Mouse (Mus musculus): Measurements from ENCODE around the gene Atf4.
A peak's percentile ranks its signal among the peaks of the same experiment; 100 is the strongest.

Gene Atf4

DNA sequence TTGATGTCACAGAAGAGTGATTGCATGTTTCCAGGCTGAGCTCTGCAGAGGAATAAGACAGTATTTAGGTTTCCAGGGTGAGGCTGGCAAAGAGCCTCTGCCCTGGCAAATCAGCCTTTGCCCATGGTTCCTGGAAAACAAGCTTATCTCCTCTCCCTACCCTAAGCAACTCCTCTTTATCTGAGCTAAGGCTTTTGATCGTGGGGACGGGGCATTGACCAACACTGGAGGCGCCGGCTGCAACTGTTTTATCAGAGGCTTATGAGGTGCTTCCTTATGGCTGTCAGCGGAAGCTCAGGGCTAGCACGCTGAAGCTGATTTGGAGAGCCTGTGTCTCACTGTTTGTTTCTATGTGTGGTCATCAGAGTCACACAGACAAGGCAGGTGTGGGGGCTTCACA, 4.4 kb upstream of the Atf4 start:
- no peak for DNase-seq

DNA sequence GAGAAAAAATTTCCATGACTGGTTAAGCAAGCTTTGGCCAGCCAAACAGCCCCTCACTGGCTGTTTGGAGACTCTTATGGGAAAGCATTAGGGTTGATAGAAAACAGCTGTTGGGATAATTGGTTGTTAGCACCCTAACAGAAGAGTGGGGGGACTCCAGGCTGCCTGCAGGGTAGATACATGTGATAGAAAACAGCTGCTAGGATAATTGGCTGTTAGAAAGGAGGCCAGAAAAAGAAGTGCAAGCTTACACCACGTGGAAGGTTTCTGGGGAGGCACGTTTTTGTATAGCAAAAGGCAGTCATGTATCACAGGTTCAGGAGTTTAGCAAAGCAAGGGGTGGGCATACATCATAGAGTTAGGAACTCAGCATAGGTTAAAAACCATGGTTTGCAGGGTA, 1.5 kb upstream of the Atf4 start:
- no peak for DNase-seq

DNA sequence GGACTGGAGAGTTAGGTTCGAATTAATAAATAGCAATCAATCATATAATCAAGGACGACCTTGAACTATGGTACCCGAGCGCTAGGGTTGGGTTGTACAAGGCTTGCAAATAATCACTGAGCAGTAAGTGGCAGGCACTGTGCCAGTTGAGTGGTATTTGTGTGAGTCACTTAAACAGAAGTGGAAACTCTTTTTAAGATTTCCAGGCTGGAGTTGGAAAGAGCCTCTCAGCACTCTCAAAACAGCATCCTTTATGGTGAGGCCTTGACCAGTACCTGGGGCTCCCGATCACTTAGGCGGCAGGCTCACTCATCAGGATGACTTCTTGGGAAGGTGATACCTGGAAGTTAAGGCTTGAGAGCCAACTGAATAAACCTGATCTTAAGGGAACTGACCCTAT, 777 bp upstream of the Atf4 start:
- no peak for DNase-seq

DNA sequence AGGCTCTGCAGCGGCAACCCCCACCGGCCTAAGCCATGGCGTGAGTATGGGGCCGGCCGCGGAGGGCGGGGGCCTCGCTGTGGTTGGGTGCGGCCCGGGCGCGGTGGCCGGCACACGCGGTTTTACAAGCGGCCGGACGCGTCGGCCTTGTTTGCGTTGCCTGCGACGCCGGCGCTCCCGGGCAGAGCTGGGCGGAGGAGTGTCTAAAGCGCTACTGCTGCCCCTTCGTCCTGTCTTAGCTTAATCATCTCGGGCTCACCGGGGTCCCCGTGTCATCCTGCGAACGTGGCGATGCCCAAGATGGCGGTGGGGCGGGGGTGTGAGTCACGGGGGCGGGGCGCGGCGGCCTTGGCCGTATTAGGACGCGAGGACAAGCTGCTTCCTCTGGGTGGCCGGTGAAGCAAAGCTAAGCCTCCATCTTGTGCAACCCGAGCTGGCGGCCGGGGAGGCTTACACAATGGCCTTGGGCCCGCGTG, 700 bp downstream of the Atf4 start:
- peak; percentile 67 for DNase-seq

DNA sequence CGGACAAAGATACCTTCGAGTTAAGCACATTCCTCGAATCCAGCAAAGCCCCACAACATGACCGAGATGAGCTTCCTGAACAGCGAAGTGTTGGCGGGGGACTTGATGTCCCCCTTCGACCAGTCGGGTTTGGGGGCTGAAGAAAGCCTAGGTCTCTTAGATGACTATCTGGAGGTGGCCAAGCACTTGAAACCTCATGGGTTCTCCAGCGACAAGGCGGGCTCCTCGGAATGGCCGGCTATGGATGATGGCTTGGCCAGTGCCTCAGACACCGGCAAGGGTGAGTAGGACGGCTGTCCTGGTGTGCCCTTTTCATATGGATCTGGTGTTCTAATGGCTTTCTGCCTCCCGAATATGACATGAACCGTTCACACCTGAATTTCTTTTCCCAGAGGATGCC, 1.3 kb downstream of the Atf4 start:
- no peak for DNase-seq

DNA sequence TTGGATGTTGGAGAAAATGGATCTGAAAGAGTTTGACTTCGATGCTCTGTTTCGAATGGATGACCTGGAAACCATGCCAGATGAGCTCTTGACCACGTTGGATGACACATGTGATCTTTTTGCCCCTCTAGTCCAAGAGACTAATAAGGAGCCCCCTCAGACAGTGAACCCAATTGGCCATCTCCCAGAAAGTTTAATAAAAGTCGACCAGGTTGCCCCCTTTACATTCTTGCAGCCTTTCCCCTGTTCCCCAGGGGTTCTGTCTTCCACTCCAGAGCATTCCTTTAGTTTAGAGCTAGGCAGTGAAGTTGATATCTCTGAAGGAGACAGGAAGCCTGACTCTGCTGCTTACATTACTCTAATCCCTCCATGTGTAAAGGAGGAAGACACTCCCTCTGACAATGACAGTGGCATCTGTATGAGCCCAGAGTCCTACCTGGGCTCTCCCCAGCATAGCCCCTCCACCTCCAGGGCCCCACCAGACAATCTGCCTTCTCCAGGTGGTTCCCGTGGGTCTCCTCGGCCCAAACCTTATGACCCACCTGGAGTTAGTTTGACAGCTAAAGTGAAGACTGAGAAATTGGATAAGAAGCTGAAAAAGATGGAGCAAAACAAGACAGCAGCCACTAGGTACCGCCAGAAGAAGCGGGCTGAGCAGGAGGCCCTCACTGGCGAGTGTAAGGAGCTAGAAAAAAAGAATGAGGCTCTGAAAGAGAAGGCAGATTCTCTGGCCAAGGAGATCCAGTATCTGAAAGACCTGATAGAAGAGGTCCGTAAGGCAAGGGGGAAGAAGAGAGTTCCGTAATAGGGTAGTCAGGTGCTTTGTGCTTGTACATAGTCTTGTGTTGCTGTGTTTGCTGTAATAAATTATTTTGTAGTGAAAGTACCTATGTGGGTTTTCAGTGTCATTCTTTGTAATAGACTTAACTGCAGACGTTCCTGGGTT, 1.9 kb downstream of the Atf4 start:
- no peak for DNase-seq

DNA sequence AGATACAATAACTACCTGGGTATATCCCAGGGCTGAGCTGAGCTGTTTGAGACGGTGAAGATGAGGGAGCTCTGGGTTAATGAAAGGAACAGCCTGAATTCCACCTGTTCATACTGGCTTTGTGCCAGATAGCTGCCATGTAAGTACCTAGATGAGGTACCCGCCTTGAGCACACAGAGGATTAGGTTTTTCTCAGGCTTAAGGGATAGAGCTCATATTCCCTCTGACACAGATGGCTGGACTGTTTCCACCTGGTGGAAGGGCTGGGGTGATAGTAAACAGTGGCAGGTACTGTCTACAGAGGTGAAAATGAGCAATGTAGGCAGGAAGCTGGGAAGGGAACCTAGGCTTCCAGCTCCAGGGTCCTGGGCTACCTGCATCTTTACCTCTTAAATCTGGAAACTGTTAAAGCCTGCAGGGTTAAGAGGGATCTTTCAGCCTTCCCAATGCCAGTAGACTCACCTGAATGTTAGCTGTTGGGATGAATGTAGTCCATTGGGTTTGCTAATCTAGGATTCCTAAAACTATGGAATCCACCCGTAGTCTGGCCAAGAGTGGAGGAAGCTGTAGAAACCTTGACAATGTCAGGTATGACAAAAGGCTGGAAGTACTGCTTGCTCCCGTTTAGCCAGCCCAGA, 2.7 kb downstream of the Atf4 start:
- DNase-seq = no peak

DNA sequence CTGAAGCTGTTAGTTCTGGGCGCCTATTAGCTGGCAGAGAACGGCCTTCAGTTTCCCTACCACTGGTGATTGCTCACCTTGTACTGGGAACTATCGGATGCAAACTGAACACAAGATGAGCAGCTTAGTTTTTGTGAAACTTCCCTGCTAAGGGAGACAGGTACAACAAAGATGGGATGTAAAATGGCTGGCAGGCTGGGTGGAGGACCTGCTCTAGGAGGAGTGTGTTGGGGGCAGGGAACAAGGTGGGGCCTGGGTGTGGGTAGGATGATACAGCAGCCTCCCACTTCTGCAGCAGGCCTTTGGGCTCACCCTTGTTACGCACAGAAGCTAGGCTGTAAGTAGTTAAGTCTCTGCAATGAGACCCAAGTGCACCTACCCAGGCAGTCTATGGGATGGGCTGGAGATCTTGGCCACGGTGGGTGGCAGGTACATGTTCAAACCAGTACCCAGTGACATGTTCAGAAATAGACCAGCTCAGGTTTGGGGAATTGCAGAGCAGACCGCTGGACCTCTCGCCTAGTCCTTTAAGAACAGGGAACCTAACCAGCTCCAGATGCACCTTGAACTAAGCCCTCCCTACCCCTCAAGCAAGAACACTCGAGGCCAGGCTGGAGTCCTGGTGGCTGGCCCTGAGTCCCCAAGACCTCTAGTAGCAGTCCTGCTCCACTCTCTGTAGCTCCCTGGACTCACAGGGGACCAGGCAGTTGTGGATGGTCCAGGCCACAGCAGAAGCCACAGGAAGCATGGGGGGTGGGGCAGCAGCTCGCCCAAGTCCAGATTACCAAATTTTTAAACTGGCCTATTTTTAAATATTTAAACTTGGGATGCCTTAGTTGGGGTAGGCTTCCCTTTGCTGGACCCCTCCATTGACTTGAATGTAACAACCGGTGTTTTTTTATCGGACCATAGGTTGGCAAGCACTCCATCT, 3.5 kb downstream of the Atf4 start:
- DNase-seq = no peak

DNA sequence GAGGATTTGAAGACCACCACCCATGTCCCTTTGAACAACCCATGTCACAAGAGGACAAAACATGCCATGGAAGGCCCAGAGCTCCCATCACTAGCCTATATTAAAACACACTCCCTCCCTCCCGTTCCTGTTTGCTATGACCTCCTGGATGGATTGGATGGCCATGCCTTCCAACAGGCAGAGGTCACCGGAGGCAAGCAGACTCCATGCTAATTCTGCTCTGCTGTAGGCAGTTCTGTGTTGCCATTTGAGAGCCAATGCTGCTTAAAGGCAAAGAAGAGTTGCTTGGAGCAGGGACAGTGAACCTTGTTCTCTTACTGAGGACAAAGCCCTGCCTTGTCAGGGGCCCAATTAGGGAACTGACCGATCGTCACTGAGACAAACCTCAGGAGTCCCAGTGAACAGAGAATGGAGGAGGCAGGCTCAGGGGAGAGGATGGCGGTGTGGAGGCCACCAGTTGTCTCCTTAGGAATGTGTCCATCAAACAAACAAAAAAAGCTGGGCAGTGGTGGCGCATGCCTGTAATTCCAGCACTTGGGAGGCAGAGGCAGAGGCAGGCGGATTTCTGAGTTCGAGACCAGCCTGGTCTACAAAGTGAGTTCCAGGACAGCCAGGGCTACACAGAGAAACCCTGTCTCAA, 4.5 kb downstream of the Atf4 start:
- DNase-seq = no peak

DNA sequence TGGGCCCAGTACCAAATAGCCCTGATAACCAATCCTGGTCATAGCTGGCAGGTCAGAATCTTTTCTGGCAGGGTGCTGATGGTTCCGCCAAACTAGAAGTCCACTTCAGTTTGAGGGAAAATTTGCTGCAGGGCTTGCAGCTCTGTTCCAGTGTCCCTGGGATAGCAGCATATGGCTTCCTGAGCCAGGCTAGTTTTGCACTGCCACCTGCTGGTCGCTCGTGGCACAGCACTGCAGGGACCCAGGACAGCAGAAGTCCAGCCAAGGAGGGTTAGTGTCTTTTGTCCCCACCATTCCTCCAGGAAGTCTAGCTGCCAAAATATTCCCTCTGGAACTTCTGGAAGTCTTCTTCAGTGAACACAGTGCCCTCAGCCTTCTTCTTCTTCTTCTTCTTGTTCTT, 5.7 kb downstream of the Atf4 start:
- peak; percentile 90 for DNase-seq

DNA sequence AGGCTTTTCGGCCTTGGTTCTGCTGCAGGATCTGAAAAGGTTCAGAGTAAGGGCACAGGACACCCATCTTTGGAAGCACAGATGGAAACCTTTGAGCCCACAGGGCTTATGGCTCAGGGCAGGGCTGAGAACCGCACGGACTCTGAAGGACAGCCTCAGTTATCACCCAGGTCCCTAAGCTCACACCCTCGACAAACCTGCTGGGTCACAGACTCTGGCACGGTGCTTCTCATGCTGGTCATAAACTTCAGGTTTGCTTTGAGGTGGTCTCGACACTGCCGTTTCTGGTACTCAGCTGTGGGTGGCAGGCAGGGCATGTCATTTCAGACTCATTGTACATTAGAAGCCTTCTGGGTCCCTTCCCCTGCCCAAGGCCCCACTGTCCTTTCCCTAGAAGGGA, 6.1 kb downstream of the Atf4 start:
- DNase-seq = no peak

DNA sequence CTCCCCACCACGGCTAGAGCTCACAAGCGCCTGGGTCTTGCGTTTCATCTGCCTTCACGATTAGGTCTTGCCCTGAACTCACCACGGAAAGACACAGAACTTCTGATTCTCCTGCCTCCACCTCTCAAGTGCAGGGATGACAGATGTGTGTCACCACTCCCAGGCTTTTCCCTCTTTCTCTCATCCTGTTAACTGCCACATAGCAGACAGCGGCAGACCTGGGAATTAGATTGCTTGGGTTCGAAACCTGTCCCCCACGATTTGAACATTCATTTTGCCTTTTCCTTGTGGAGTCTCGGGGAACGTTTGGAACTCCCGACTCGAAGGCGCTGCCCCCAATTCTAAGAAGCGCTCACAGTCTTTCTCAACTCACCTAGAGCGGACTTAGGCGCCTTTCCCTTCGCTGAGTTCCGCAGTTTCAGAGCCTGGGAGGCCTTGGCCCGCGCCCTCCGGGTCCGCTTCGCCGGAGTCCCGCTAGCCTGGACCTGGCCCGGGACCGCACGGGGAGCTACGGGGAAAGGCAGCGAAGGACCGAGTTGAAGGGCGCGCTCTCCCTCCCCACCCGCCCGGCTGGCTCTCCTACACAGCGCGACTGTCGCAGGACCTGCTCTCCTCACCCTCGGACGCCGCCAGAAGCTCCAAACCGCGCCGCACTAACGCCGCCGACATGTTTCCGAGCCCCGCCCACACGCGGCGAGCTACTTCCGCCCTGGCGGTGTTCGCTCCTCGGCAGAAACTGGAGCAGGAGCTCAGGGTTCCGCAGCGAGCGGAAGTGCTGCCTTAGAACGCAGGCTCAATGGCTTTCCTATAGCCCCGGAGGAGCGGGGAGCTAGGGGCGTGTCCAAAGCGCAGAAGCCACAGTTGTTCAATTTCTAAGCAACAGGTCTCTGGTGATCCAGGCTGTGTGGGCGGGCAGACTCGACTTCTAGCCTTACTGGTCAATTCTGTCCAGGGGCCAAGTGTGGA, 8.9 kb downstream of the Atf4 start, which contains the start of gene Rps19bp1:
Rps19bp1 (minus strand) TSS at position 706 of the 966 bp plus-strand sequence.
- peak; percentile 79 for DNase-seq

DNA sequence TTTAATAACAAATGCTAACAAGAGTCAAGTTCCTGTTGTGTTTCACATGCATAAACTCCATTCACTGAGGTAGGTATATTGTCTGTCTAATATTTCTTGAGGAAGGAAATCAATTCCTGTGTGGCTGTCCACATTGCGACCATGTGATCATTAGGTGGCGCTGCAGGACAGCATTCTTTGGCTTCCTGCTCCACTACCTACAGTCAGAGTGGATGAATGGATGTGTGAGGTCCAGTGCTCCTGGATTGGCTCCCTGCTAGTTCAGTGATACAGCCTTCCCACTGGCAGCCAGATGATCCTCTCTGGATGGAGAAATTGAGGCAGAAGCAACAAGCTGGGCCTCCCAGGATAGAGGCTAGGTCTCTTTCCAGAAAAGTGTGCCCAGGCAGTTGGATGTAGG, 11.3 kb downstream of the Atf4 start:
- peak; percentile 86 for DNase-seq

DNA sequence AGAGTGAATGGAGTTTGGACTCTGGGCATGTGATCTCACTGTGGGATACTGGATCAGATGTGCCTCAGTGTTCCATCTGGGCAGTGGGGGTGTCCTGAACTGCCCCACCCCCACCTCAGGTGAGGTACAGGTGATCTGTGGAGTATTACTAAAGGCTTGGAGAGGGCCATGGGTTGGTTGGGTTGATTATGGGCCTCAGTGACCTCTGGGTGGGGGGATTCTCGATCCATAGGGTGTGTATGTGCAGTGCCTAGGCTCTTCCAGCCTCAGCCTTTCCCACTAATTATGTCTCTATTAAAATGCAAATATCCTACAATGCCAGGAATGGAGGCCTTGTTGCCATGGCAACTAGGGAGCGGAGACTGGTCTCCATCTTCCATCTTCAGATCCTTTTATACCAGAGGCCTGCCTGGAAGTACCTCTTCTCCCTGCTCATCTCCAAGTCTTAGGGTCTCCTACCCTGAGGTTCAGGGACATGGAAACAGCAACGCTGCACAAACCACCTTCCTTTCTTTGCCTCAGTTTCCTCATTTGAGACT, 16.9 kb downstream of the Atf4 start:
- no peak for DNase-seq

DNA sequence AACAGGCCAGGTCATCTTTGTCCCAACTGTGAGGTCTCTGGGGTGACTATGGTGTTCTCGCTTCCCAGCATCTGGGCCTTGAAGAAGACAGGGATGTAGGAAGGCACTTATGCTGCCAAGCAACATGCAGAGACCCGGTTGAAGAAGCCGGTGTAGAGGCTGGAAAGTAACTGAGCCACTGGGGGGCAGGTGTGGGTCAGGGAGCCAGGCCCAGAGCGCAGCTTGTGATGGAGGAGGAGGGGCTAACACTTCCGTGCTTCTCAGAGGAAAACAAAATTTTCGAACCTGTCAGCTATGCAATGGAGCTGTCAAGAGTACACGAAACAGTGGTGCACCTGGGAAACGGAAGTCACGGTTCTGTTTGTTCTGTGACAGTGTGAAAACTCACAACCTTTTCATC, 22.1 kb downstream of the Atf4 start:
- DNase-seq = no peak

DNA sequence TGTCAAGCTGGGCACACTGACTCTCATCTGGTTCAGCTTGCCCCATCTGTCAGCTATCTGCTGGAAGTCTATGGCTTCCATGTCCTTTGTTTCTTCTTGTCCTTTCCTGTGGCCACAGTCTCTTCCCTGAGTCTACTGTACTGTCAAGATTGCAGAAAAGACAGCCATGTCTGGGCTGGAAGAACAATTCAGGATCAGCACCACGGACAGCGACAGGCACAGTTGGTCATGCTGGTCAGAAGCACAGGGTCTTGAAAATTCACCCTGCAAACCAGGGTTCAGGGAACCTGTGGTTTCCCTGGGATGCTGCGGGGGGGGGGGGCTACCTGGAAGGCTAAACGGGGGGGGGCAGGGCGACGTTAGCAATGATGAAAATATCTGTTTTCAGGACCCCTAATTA, 22.6 kb downstream of the Atf4 start:
- DNase-seq = no peak

DNA sequence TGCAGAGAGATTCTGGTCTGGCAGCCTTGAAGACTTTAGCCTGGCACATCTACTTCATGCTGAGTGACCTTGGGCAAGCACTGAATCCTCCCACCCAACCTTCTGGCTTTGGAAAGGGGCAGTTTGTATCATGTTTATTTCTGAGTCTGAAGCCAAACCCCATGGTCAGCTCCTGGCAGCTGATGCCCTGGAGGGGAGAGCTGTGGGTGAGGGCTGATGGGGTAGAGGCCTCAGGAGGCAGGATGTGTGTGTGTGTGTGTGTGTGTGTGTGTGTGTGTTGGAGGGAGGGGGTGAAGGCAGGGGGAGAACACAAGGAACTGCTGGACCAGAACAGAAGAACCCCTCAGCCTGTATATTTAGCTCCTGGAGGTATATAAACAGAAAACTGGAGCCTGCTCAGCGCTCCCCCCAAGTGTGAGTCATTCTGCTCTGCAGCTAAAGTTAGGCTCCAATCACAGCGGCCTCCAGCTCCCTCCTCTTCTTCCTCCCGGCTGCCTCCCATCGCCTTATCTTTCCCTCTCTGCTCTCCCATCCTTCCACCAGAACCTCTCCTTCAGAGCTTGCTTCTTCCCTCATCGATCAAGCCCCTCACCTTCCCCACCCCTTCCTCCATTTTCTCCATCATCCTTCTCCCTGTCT, 23.3 kb downstream of the Atf4 start:
- DNase-seq = peak; percentile 68

DNA sequence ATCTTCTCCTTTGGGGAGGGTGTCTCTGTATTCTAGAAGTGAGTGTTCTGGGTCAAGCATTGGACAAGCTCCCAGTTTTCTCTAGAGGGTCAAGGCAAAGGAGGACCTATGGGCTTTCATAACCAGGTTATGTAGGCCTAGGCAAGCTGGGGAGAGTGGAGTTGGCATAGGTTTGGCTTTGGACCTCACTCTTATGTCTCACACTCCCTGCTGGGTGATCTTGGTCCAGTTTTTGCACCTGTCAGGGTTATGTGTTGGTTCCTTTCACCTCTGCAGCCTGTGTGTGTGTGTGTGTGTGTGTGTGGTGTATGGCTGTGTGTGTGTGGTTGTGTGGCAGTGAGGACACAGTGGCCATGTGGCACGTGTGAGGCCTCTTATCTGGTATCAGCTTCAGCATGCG, 24.1 kb downstream of the Atf4 start:
- DNase-seq = no peak

DNA sequence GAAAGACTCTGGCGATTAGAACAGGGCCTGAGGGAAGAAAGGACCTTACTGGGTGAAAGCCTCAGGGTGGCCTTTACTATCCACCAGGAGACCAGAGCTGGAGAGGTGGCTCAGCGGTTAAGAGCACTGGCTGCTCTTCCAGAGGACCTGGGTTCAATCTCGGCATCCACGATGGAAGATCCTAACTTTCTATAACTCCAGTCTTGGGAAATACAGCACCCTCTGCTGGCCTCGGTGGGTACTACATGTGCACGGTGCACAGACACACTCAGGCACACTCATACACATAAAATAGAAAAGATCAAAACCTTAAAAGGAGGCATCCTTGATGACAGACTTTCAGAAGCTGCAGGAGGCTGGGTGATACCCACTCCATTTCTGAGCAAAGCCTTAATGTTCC, 25.7 kb downstream of the Atf4 start:
- no peak for DNase-seq

DNA sequence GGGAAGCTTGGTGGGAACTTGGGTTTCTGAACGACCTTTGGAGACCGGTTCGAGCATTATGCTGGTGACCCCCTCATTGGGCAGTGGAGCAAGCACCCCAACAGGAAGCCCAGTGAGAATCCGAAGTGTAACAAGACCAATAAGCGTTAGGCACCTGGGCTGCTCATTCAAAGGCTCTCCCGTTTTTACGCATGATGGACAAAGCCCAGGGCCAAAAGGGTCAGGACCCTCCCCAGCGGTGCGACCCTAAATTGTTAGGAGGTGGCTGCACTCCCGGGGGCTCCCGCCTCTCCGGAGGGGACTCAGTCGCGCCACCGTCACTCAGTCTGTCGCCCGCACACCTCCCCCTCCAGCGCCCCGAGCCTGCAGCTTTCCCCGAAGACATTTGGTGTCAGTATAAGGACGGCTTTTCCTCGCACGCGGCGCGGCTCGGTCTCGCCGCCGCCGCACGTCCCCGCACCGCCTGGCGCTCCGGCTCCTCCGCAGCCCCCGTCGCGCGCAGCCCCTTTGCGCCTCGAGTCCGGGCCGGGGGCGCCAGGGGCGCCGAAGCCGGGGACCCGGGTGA, 31.9 kb downstream of the Atf4 start, which contains the start of gene Cacna1i:
Cacna1i (plus strand) TSS at position 388 of the 565 bp plus-strand sequence.
- DNase-seq = peak; percentile 77

Measured in cerebellum, adult 8-10 months (tissue).